Mouse (Mus musculus) thymus, postnatal 36 days (tissue): Measurements from ENCODE around the gene Uba5.

Experiments used
- DNase-seq, 2 experiments: peaks; one replicate each; pipeline ENCODE4 v3.0.0; 2022; ENCODE audit warnings: mixed read lengths in 2 of 2

Uba5 gene

GRCm38 (mm10) chr9:104051028-104051427 lies 11.9 kb downstream of the Uba5 start:
- no peak for DNase-seq

- no peak for DNase-seq
These were observed 19.3 kb downstream of the Uba5 start for GRCm38 (mm10) chr9:104043676-104044075.

- DNase-seq: no peak
These were observed 22.6 kb downstream of the Uba5 start, which contains the start of gene Gm28305 for GRCm38 (mm10) chr9:104040362-104040761. TSS of gene Gm28305 (plus strand) at chr9:104040662.

- DNase-seq: no peak
These were observed 23.2 kb downstream of the Uba5 start for GRCm38 (mm10) chr9:104039742-104040141.

- no peak for DNase-seq
These were observed 23.8 kb downstream of the Uba5 start for GRCm38 (mm10) chr9:104039031-104039695.

DNA sequence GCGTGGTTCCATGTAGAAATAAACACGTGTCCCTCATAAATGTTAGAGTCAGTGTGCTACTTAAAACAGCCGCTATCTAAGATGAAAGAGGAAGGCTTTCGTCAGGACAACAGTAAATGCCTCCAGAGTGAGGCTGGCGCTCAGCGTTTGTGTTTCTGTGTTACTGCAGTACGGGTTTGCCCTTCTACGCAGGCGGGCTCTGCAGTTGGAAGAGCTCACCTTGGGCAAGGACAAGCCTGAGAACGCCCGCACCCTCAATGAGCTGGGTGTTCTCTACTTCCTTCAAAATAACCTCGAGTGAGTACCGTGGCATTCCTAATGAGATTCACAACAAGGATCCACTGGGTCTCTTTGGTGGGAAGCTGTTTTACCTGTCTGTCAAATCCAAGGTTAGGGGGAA lies 24.7 kb downstream of the Uba5 start:
- DNase-seq: no peak

GRCm38 (mm10) chr9:104035261-104036015 lies 27.5 kb downstream of the Uba5 start:
- DNase-seq: peak; percentile 66 to 72

GRCm38 (mm10) chr9:104034718-104035117 lies 28.2 kb downstream of the Uba5 start:
- DNase-seq: no peak

DNA sequence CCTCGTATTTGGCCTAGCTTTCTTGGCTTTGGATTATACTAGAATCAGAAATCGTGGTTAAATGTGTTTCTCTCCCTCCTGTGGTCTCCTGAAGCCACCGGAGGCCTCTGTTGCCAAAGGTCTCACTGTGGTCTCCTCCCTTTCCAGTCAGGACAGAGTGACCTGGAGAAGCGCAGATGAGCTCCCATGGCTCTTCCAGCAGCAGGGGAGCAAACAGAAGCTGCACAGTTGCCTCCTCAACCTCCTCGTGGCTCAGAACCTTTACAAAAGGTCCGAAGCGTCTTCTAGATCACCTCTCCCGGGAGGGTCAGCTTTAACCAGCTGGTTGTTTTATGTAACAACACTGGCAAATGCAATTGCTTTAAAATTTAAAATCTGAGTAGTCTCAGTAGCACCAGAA lies 28.7 kb downstream of the Uba5 start:
- no peak for DNase-seq

DNA sequence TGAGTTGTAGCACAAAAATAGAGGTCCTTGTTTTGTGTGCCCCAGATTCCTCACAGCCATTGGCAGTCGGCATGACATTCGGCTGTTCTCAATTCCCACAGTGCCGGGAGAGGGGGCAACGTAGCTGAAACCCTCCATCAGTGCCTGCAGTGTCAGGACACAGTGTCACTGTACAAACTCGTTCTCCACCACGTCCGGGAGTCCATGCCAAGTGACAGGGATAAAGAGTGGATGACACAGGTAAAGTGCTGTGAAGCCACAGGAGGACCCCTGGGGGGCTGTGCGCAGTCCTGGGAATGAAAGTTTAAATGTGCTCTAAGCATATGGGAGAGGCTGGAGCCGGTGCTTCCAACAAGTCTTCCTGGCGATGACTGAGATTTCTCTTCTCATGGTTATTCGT lies 33.1 kb downstream of the Uba5 start:
- no peak for DNase-seq

DNA sequence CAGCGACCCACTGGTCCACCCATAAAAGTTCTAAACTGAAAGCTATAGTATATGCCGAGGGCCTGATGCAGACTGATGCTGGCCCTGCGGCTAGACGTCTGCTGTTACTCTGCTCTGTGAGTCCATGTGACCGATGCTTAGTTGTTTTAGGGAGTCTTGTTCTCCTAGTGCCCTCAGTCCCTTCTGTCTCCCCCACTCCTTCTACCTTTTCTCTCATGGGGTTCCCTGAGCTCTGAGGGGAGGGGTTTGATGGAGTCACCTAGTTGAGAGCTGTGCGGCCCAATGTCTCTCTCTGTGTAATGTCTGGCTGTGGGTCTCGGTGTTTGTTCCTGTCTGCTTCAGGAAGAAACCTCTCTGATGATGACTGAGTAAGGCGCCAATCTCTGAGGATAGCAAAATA lies 35.7 kb downstream of the Uba5 start:
- DNase-seq: no peak

DNA sequence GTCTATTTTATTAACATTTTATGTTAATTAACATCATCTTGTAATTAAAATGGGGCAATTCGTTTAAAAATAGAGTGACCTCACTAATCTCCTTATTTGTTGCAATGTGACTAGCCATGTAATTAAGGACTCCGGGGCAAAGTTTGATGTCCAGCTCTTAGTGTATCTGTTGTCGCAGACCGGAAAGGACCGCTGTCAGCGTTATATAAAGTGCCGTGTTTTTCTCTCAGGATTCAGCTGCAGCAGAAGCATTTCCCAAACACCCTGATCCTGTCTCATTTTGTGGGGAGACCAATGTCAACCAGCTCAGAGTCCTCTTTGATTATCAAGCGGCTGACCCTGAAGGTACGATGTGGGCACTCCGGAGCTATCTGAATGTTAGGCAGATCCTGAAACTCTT lies 41.9 kb downstream of the Uba5 start:
- no peak for DNase-seq

DNA sequence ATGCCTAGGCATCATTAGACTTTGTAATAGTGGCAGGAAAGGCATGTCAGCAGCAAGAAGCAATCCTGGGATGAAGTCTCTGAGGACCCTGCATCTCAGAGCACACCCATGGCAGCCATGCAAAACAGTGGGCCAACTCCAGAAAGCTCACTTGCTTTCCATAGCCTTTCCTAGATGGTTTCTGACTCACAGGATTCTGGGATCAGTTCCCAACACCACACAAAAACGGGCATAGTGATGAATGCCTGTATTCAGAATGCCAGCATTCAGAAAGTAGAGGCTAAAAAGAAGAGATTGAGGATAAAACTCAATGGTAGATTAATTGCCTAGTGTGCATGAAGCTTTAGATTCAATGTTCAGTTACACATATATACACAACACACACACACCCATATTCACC lies 48.4 kb downstream of the Uba5 start:
- no peak for DNase-seq

DNA sequence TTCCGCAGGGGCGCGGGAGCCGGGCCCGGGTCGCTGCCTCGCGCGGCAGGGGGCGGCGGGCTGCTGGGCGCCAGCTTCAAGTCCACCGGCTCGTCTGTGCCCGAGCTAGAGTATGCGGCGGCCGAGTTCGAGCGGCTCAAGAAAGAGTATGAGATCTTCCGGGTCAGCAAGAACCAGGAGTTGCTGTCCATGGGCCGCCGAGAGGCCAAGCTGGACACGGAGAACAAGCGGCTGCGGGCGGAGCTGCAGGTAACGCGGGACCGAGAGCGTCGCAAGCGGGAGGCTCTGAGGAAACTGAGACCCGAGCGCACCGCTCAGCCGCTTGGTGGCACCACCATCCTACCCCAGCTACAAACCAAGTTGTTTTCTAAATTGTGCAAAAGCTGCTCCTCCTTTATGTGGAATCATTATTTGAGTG lies 60.0 kb downstream of the Uba5 start:
- peak; percentile 64 to 69 for DNase-seq

GRCm38 (mm10) chr9:104001921-104002859 lies 60.7 kb downstream of the Uba5 start, which contains the start of gene Nphp3:
TSS of gene Nphp3 (plus strand) at chr9:104002544.
- peak; percentile 95 to 96 for DNase-seq

DNA sequence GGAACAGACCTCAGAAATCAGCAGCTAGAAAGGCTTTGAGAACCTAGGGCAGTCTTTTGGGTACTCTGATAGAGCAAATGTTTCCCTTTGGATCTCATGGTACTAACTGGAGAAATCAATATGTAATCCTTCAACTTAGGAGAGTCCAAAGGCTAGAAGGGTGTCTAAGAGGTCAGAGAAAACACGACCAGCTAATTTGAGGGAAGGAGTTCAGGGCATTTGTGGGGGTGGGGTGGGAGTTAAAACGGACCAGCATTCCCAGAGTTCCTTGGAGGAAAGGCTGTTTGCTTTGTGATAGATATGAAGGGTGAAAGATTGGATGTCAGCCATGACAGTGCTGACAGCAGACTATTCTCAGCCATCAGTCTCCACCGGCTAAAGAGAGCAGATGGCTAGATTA lies 62.3 kb downstream of the Uba5 start:
- no peak for DNase-seq
